Comparison of ENCODE assay signal across 32 mouse cellular contexts in the genomic region with DNA sequence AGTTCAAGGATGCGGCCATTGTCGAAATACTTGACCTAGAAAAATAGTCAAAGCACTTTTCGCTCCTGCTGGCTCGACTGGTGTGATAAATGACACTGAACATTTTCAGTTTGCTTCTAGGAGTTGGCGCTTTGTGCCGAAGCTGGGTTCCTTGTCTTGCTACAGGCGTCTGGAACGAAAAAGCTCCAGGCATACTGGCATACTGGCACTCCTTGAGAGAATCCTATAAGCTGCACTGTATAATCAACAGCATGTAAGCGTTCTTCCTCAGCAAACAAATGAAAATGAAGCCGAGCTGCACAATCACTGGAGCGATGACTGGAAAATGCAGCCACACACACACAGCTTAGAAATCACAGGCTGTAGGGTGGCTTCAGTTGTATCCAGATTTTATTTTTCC.
DNase-seq lines count a peak whose midpoint lies in the region; ATAC-seq and TF ChIP-seq lines count a peak whose summit lies in the region.
"Had no signal": no experiment of that assay in that cellular context is flagged by ENCODE, and none has a peak within 500 bp of the region (broad histone marks: within the 10 kb centered on the region; RNA-seq: fewer than 3 reads in every experiment).

No protein-coding gene starts in this region.

- H3K27me3 ChIP-seq in forebrain, embryonic 16.5 days (replicated peaks; ENCODE audit: control insufficient read depth, insufficient read depth, low read length) = no peaks in the 10 kb centered on the region
- no peaks in the 10 kb centered on the region for H3K27me3 ChIP-seq in forebrain, embryonic 12.5 days
- H3K27me3 ChIP-seq in hindbrain, embryonic 16.5 days (replicated peaks; ENCODE audit: control insufficient read depth, insufficient read depth, low read length) = no peaks in the 10 kb centered on the region
- H3K27me3 ChIP-seq in hindbrain, postnatal 0 days (ENCODE audit: insufficient read depth, low read length) = no peaks in the 10 kb centered on the region
- H3K27me3 ChIP-seq in liver, postnatal 0 days (ENCODE audit: insufficient read depth, low read length) = no peaks in the 10 kb centered on the region
- H3K27me3 ChIP-seq: embryonic facial prominence, embryonic 12.5 days; heart, embryonic 13.5 days; liver, embryonic 12.5 days; megakaryocyte, embryonic 14.5 days; midbrain, embryonic 12.5 days; neural tube, embryonic 12.5 days had no signal

- no peak overlapping the region for H3K9ac ChIP-seq in forebrain, embryonic 16.5 days (replicated peaks; ENCODE audit: low read depth, low read length)
- no peak overlapping the region for H3K9ac ChIP-seq in forebrain, embryonic 12.5 days
- H3K9ac ChIP-seq in hindbrain, embryonic 16.5 days (ENCODE audit: low read depth, low read length) = no peak overlapping the region; the same call in 1 of the 2 replicates
- H3K9ac ChIP-seq in hindbrain, postnatal 0 days (replicated peaks; ENCODE audit: low read length) = no peak overlapping the region
- H3K9ac ChIP-seq in liver, postnatal 0 days (replicated peaks) = no peak overlapping the region
- H3K9ac ChIP-seq: embryonic facial prominence, embryonic 12.5 days; heart, embryonic 13.5 days; liver, embryonic 12.5 days; midbrain, embryonic 12.5 days; neural tube, embryonic 12.5 days had no signal

- WGBS in forebrain, embryonic 16.5 days = 74% methylated on average over 11 of the region's 11 CpGs
- WGBS in forebrain, embryonic 12.5 days = 88% methylated on average over 11 of the region's 11 CpGs
- WGBS in hindbrain, embryonic 16.5 days = 68% methylated on average over 11 of the region's 11 CpGs
- 65% methylated on average over 11 of the region's 11 CpGs for WGBS in hindbrain, postnatal 0 days
- 73% methylated on average over 11 of the region's 11 CpGs for WGBS in liver, postnatal 0 days (ENCODE audit: insufficient replicate concordance)

- DNase-seq in hindbrain, postnatal 0 days (ENCODE audit: low spot score) = no peak
- peak; percentile 16 to 17 for DNase-seq in right cerebral cortex, adult 2 months (ENCODE audit: low spot score in 2 of 2)
- DNase-seq in right cerebral cortex, postnatal 25 days = no peak
- DNase-seq in telencephalon, adult 2 months (ENCODE audit: low read depth, low spot score) = peak; percentile 4
- no peak for DNase-seq in liver, postnatal 0 days
- DNase-seq: cerebellum, adult 11 months; cerebellum, adult 9-10 months; cerebellum, postnatal 36 days; embryo, embryonic 11 days; heart, adult 2 months; heart, postnatal 10 days; kidney, adult 8-10 months; kidney, postnatal 4 days; layer of hippocampus, postnatal 36 days; lung, adult 18-20 months; lung, postnatal 4 days; thymus, adult 18-20 months; thymus, postnatal 25 days had no signal

- no peak for TF ChIP-seq CTCF in hindbrain, postnatal 0 days (IDR thresholded peaks at IDR 0.05; ENCODE audit: low read depth)
- no peak for TF ChIP-seq CTCF in liver, postnatal 0 days (IDR thresholded peaks at IDR 0.05; ENCODE audit: low read depth)

- H3K4me3 ChIP-seq in forebrain, embryonic 16.5 days (replicated peaks; ENCODE audit: low read length) = no peak overlapping the region
- H3K4me3 ChIP-seq in forebrain, embryonic 12.5 days (replicated peaks) = no peak overlapping the region
- no peak overlapping the region for H3K4me3 ChIP-seq in hindbrain, embryonic 16.5 days (ENCODE audit: low read length)
- H3K4me3 ChIP-seq in hindbrain, postnatal 0 days (ENCODE audit: low read length) = no peak overlapping the region
- H3K4me3 ChIP-seq in liver, postnatal 0 days (ENCODE audit: low read depth, low read length) = no peak overlapping the region
- H3K4me3 ChIP-seq: embryonic facial prominence, embryonic 12.5 days; heart, adult 2 months; heart, embryonic 13.5 days; liver, embryonic 12.5 days; megakaryocyte, embryonic 14.5 days; midbrain, embryonic 12.5 days; myocyte; neural tube, embryonic 12.5 days had no signal

- no peaks in the 10 kb centered on the region for H3K9me3 ChIP-seq in forebrain, embryonic 16.5 days (ENCODE audit: control insufficient read depth, low read length)
- no peaks in the 10 kb centered on the region for H3K9me3 ChIP-seq in forebrain, embryonic 12.5 days
- no peaks in the 10 kb centered on the region for H3K9me3 ChIP-seq in hindbrain, embryonic 16.5 days (ENCODE audit: control insufficient read depth, low read length)
- no peaks in the 10 kb centered on the region for H3K9me3 ChIP-seq in hindbrain, postnatal 0 days (ENCODE audit: low read length)
- no peaks in the 10 kb centered on the region for H3K9me3 ChIP-seq in liver, postnatal 0 days (ENCODE audit: low read length)
- H3K9me3 ChIP-seq: embryonic facial prominence, embryonic 12.5 days; heart, embryonic 13.5 days; liver, embryonic 12.5 days; megakaryocyte, embryonic 14.5 days; midbrain, embryonic 12.5 days; neural tube, embryonic 12.5 days had no signal

- no peaks in the 10 kb centered on the region for H3K36me3 ChIP-seq in forebrain, embryonic 16.5 days (ENCODE audit: control insufficient read depth, insufficient read depth)
- no peaks in the 10 kb centered on the region for H3K36me3 ChIP-seq in forebrain, embryonic 12.5 days (replicated peaks)
- no peaks in the 10 kb centered on the region for H3K36me3 ChIP-seq in hindbrain, embryonic 16.5 days (ENCODE audit: control insufficient read depth, insufficient read depth, low read length)
- H3K36me3 ChIP-seq in hindbrain, postnatal 0 days (ENCODE audit: insufficient read depth, low read length) = no peaks in the 10 kb centered on the region
- no peaks in the 10 kb centered on the region for H3K36me3 ChIP-seq in liver, postnatal 0 days (replicated peaks; ENCODE audit: insufficient read depth, low read length)
- H3K36me3 ChIP-seq: embryonic facial prominence, embryonic 12.5 days; heart, embryonic 13.5 days; liver, embryonic 12.5 days; midbrain, embryonic 12.5 days; neural tube, embryonic 12.5 days had no signal

- no peak for TF ChIP-seq EP300 in liver, postnatal 0 days (IDR thresholded peaks at IDR 0.05; ENCODE audit: low read depth)

- H3K4me1 ChIP-seq in forebrain, embryonic 16.5 days (replicated peaks; ENCODE audit: control insufficient read depth, insufficient read depth, low read length) = no peaks in the 10 kb centered on the region
- no peaks in the 10 kb centered on the region for H3K4me1 ChIP-seq in forebrain, embryonic 12.5 days
- H3K4me1 ChIP-seq in hindbrain, embryonic 16.5 days (ENCODE audit: control insufficient read depth, insufficient read depth, low read depth, low read length) = no peaks in the 10 kb centered on the region
- H3K4me1 ChIP-seq in hindbrain, postnatal 0 days (ENCODE audit: insufficient read depth, low read length) = no peaks in the 10 kb centered on the region
- H3K4me1 ChIP-seq in liver, postnatal 0 days (ENCODE audit: insufficient read depth) = no peaks in the 10 kb centered on the region
- H3K4me1 ChIP-seq: embryonic facial prominence, embryonic 12.5 days; heart, embryonic 13.5 days; liver, embryonic 12.5 days; megakaryocyte, embryonic 14.5 days; midbrain, embryonic 12.5 days; neural tube, embryonic 12.5 days had no signal

- no peak overlapping the region for H3K4me2 ChIP-seq in forebrain, embryonic 16.5 days (ENCODE audit: low read length)
- no peak overlapping the region for H3K4me2 ChIP-seq in forebrain, embryonic 12.5 days
- no peak overlapping the region for H3K4me2 ChIP-seq in hindbrain, embryonic 16.5 days (ENCODE audit: low read length)
- no peak overlapping the region for H3K4me2 ChIP-seq in hindbrain, postnatal 0 days (ENCODE audit: low read depth, low read length)
- no peak overlapping the region for H3K4me2 ChIP-seq in liver, postnatal 0 days (ENCODE audit: low read depth, low read length)
- H3K4me2 ChIP-seq: embryonic facial prominence, embryonic 12.5 days; heart, embryonic 13.5 days; liver, embryonic 12.5 days; midbrain, embryonic 12.5 days; neural tube, embryonic 12.5 days had no signal

- no peak overlapping the region for H3K27ac ChIP-seq in forebrain, embryonic 16.5 days (ENCODE audit: low read length)
- H3K27ac ChIP-seq in forebrain, embryonic 12.5 days = no peak overlapping the region
- H3K27ac ChIP-seq in hindbrain, embryonic 16.5 days (ENCODE audit: low read depth, low read length) = no peak overlapping the region
- H3K27ac ChIP-seq in hindbrain, postnatal 0 days = no peak overlapping the region
- H3K27ac ChIP-seq in liver, postnatal 0 days (ENCODE audit: low read depth) = no peak overlapping the region
- H3K27ac ChIP-seq: embryonic facial prominence, embryonic 12.5 days; heart, adult 2 months; heart, embryonic 13.5 days; kidney, postnatal 0 days; liver, embryonic 12.5 days; midbrain, embryonic 12.5 days; neural tube, embryonic 12.5 days had no signal

- peak; percentile 47; the same call in 1 of the 2 replicates for ATAC-seq in forebrain, embryonic 16.5 days
- no peak for ATAC-seq in forebrain, embryonic 12.5 days (ENCODE audit: low FRiP score)
- ATAC-seq in hindbrain, embryonic 16.5 days = peak; percentile 24; the same call in 1 of the 2 replicates
- no peak for ATAC-seq in hindbrain, postnatal 0 days
- no peak for ATAC-seq in liver, postnatal 0 days
- ATAC-seq: intestine, embryonic 16.5 days; liver, embryonic 12.5 days; lung, postnatal 0 days; Patski had no signal

Comparison
In these comparisons a context has a peak if more than half of its experiments do, and no peak if none do; other contexts are left out.
1. ATAC-seq: peak in forebrain, embryonic 16.5 days (single experiment) and hindbrain, embryonic 16.5 days (single experiment); none in forebrain, embryonic 12.5 days (single experiment), hindbrain, postnatal 0 days (single experiment) and liver, postnatal 0 days (single experiment).
2. DNase-seq: peak in right cerebral cortex, adult 2 months (2 of 2) and telencephalon, adult 2 months (single experiment); none in hindbrain, postnatal 0 days (single experiment), right cerebral cortex, postnatal 25 days (single experiment) and liver, postnatal 0 days (single experiment).